Mouse (Mus musculus) bone marrow, adult 2 months (tissue): ENCODE results near the gene Mybpc2.

ENCODE experiments used
- CTCF ChIP-seq: fragments of 200-500 bp; IDR thresholded peaks from 2 replicates; pipeline ENCODE4 v1.5.1; 2011; ENCODE audit warnings: low read length, control low read depth; ENCODE audit not compliant: control insufficient read depth, insufficient read depth
- POLR2A ChIP-seq: fragments of 200-500 bp; IDR thresholded peaks from 2 replicates; pipeline ENCODE4 v1.6.1; 2011; ENCODE audit warnings: low read depth, mild to moderate bottlenecking, control low read depth, low read length, borderline replicate concordance; ENCODE audit not compliant: control insufficient read depth

GRCm38 (mm10) chr7:44530507-44530906 is 6.1 kb upstream of the Mybpc2 start:
- no peak for TF ChIP-seq CTCF
- no peak for TF ChIP-seq POLR2A
